Mouse (Mus musculus): Measurements from ENCODE around the gene Enthd1.
A peak's percentile ranks its signal among the peaks of the same experiment; 100 is the strongest.

Gene Enthd1

GRCm38 (mm10) chr15:80483041-80483705 is 81.8 kb downstream of the Enthd1 start:
- DNase-seq (ENCODE audit: low spot score), result peak; percentile 10

- DNase-seq (ENCODE audit: low spot score), result no peak
Measured at GRCm38 (mm10) chr15:80482348-80482747, 82.6 kb downstream of the Enthd1 start.

GRCm38 (mm10) chr15:80474429-80475002 is 90.4 kb downstream of the Enthd1 start:
- DNase-seq (ENCODE audit: low spot score), result no peak

- no peak for DNase-seq (ENCODE audit: low spot score)
Measured at GRCm38 (mm10) chr15:80467876-80468275, 97.1 kb downstream of the Enthd1 start.

GRCm38 (mm10) chr15:80462106-80462505 is 102.8 kb downstream of the Enthd1 start:
- no peak for DNase-seq (ENCODE audit: low spot score)

GRCm38 (mm10) chr15:80461446-80461845 is 103.5 kb downstream of the Enthd1 start:
- DNase-seq (ENCODE audit: low spot score), result no peak

- DNase-seq (ENCODE audit: low spot score), result no peak
Measured at GRCm38 (mm10) chr15:80460011-80460410, 104.9 kb downstream of the Enthd1 start.

- DNase-seq (ENCODE audit: low spot score), result no peak
Measured at GRCm38 (mm10) chr15:80457984-80458383, 107.0 kb downstream of the Enthd1 start.

- DNase-seq (ENCODE audit: low spot score), result no peak
Measured at GRCm38 (mm10) chr15:80454486-80454885, 110.5 kb downstream of the Enthd1 start.

- DNase-seq (ENCODE audit: low spot score), result no peak
Measured at GRCm38 (mm10) chr15:80452425-80452824, 112.5 kb downstream of the Enthd1 start.

- DNase-seq (ENCODE audit: low spot score), result no peak
Measured at GRCm38 (mm10) chr15:80445956-80446687, 118.8 kb downstream of the Enthd1 start.

GRCm38 (mm10) chr15:80440195-80440594 is 124.8 kb downstream of the Enthd1 start:
- DNase-seq (ENCODE audit: low spot score), result no peak

GRCm38 (mm10) chr15:80438423-80438822 is 126.5 kb downstream of the Enthd1 start:
- DNase-seq (ENCODE audit: low spot score), result no peak

GRCm38 (mm10) chr15:80437996-80438395 is 127.0 kb downstream of the Enthd1 start:
- no peak for DNase-seq (ENCODE audit: low spot score)

GRCm38 (mm10) chr15:80436961-80437360 is 128.0 kb downstream of the Enthd1 start:
- no peak for DNase-seq (ENCODE audit: low spot score)

- DNase-seq (ENCODE audit: low spot score), result no peak
Measured at GRCm38 (mm10) chr15:80430324-80430723, 134.6 kb downstream of the Enthd1 start.

- DNase-seq (ENCODE audit: low spot score), result no peak
Measured at GRCm38 (mm10) chr15:80418146-80418545, 146.8 kb downstream of the Enthd1 start.

- no peak for DNase-seq (ENCODE audit: low spot score)
Measured at GRCm38 (mm10) chr15:80417066-80417465, 147.9 kb downstream of the Enthd1 start.

- no peak for DNase-seq (ENCODE audit: low spot score)
Measured at GRCm38 (mm10) chr15:80415132-80415531, 149.8 kb downstream of the Enthd1 start.

GRCm38 (mm10) chr15:80413988-80414721 is 150.8 kb downstream of the Enthd1 start:
- peak; percentile 5 for DNase-seq (ENCODE audit: low spot score)

GRCm38 (mm10) chr15:80413070-80413469 is 151.9 kb downstream of the Enthd1 start:
- no peak for DNase-seq (ENCODE audit: low spot score)

GRCm38 (mm10) chr15:80410661-80411060 is 154.3 kb downstream of the Enthd1 start:
- DNase-seq (ENCODE audit: low spot score), result no peak

GRCm38 (mm10) chr15:80407873-80408272 is 157.1 kb downstream of the Enthd1 start:
- no peak for DNase-seq (ENCODE audit: low spot score)

Data from adipocyte (in vitro differentiated cells).